Mouse (Mus musculus) kidney, adult 2 months (tissue): ENCODE results near the gene Tmc7. TPM values are rescaled to one million over a fixed set of nuclear protein-coding genes. Genes with fewer than 3 reads are reported as not detected.
A peak's percentile ranks its signal among the peaks of the same experiment; 100 is the strongest.

ENCODE experiments used
- DNase-seq: peaks from one replicate; pipeline ENCODE4 v3.0.0; 2021
- H3K27ac ChIP-seq: fragments of 200-500 bp; 2 replicates; pipeline ENCODE4 v1.5.1; 2012; ENCODE audit warnings: low read depth, low read length, control low read depth, inconsistent platforms; ENCODE audit not compliant: insufficient read depth
- H3K27me3 ChIP-seq: fragments of 200-500 bp; replicated peaks from 2 replicates; pipeline ENCODE4 v1.6.1; 2012; ENCODE audit warnings: mild to moderate bottlenecking, moderate library complexity, low read length, inconsistent platforms; ENCODE audit not compliant: control insufficient read depth, insufficient read depth
- H3K36me3 ChIP-seq: fragments of 200-500 bp; 2 replicates; pipeline ENCODE4 v1.6.1; 2012; ENCODE audit warnings: mild to moderate bottlenecking, moderate library complexity, low read length, inconsistent platforms; ENCODE audit not compliant: control insufficient read depth, insufficient read depth
- H3K4me1 ChIP-seq: fragments of 200-500 bp; 2 replicates; pipeline ENCODE4 v1.6.1; 2011; ENCODE audit warnings: low read length; ENCODE audit not compliant: control insufficient read depth, insufficient read depth
- H3K4me3 ChIP-seq: fragments of 200-500 bp; 2 replicates; pipeline ENCODE4 v1.5.1; 2011; ENCODE audit warnings: mild to moderate bottlenecking, low read depth, low read length, control low read depth; ENCODE audit not compliant: insufficient read depth
- CTCF ChIP-seq: fragments of 200-500 bp; conservative IDR thresholded peaks from 2 replicates; pipeline ENCODE4 v1.5.1; 2011; ENCODE audit warnings: low read depth, mild to moderate bottlenecking, control low read depth, low read length, moderate library complexity, mixed read lengths; ENCODE audit not compliant: insufficient read depth, insufficient read length
- POLR2A ChIP-seq: fragments of 200-500 bp; IDR thresholded peaks from one replicate; pipeline ENCODE4 v1.6.1; 2011; ENCODE audit warnings: low read depth, low read length, control low read depth
- WGBS: fragments of 180-500 bp; shearing (Covaris S2); methylation state at CpG from one replicate; pipeline ENCODE4 v1.1.7; 2018; 5-methylcytosine and 5-hydroxymethylcytosine counted together
- polyA plus RNA-seq: library from polyadenylated mRNA; depleted of rRNA; stranded (reverse); fragments of >200 nt; gene quantifications from 2 replicates; pipeline ENCODE4 v1.2.3, GENCODE M21; 2012

Tmc7 gene
- polyA plus RNA-seq, 1 experiment, result 0.83 TPM

DNA sequence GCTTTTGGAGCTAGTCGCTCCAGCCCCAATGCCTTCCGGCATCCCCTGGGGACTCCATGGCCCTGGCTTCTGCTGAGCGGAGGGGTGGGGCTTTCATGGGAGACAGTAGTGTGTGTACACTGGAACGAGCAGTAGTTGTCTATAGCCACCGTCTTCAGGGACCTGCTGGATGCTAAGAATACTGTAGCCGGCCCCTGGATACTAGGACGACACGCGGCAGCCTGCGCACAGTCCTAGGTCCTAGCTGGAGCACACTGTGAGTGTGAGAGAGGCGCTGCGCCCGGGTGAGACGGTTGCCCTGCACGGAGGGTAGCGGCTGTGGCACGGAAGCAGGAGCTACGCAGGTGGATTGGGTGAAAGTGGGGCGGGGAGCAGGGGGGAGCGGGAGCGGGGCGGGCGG, 12.7 kb upstream of the Tmc7 start, which contains the start of gene Tmc5:
Gene Tmc5, plus strand, starts transcription at position 97 of the 400 bp plus-strand sequence.
- TF ChIP-seq POLR2A, result no peak
- no peak for TF ChIP-seq CTCF
- Histone ChIP-seq H3K4me1 (no peaks in the 10 kb centered on the region; the same call in 1 of the 2 replicates), H3K4me3 (no peak within 1 kb of the TSS), H3K36me3 (no peaks in the 10 kb centered on the region), H3K27ac (no peak within 1 kb of the TSS), H3K27me3 (no peaks in the 10 kb centered on the region)
- no peak for DNase-seq
- WGBS, result 10% methylated on average over 23 of the region's 23 CpGs

DNA sequence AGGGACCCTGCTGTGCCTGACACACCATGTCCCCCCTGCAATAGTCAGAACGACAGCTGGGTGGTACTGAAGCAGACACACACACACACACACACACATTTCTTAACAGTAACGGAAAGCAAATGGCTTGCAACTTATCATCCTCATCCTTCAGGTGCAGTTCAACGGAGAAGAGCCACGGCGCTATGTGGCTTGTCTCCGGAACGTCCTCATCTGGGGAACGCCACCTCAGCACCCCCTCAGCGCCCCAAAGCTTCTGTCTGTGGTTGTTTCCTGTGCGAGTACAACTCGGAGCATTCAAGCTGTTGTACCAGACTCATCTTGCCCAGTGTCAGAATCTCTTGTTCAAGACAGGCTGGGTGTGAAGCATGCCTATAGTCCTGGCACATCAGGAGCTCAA, 11.7 kb upstream of the Tmc7 start:
- H3K36me3 ChIP-seq, result no peaks in the 10 kb centered on the region
- no peak for TF ChIP-seq CTCF
- TF ChIP-seq POLR2A, result no peak
- no peak overlapping the region for H3K4me3 ChIP-seq
- no peak overlapping the region for H3K27ac ChIP-seq
- no peak for DNase-seq
- no peaks in the 10 kb centered on the region; the same call in 1 of the 2 replicates for H3K4me1 ChIP-seq
- H3K27me3 ChIP-seq, result no peaks in the 10 kb centered on the region
- WGBS, result 85% methylated on average over 11 of the region's 11 CpGs

DNA sequence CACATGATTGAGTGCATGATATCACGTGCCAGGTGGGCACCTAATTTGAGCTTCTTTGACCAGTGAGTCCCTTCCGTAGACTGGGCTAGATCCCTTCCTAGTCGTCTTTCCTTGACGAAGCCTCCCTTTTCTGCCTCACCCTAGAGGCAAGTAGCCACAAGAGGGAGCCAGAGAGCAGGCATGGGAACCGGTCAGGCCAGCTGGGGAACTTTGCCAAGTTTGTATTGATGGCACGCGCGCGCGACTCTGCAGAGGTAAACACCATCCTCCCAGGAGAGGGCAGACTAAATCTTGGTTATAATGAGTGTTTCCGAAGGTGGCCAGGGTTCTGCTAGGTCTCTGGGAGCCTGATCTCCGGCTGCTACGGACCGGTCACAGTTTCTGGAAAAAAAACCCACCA, 10.7 kb upstream of the Tmc7 start:
- Histone ChIP-seq H3K27ac (no peak overlapping the region), H3K4me3 (no peak overlapping the region)
- WGBS, result 2% methylated on average over 14 of the region's 14 CpGs

DNA sequence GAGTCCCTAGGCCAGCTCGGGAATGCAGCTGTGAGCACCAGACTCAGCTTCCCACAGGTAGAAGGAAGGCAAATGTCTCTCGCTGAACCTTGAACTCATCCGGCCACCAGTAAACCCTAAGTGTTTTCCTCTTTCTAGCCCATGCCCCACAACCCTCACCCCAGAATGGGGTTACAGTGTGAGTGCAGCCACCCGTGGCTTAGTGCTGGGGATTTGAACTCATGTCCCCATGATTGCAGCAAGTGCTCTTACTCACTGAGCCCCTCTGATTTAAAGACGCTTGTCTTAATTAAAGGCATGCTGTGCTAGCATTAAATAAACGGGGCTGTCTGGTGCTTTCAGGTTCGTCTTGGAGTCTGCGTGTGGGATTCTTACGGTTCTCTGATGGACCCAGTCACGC, 10.1 kb upstream of the Tmc7 start:
- Histone ChIP-seq H3K4me3 (no peak overlapping the region), H3K27ac (no peak overlapping the region), H3K36me3 (no peaks in the 10 kb centered on the region), H3K27me3 (no peaks in the 10 kb centered on the region), H3K4me1 (no peaks in the 10 kb centered on the region)
- TF ChIP-seq CTCF (no peak), POLR2A (no peak)
- no peak for DNase-seq
- WGBS, result 49% methylated on average over 10 of the region's 10 CpGs

More for the DNA sequence above, 10.7 kb upstream of the Tmc7 start:
- DNase-seq, result peak; percentile 95
- no peaks in the 10 kb centered on the region for H3K36me3 ChIP-seq
- H3K4me1 ChIP-seq, result no peaks in the 10 kb centered on the region; the same call in 1 of the 2 replicates
- H3K27me3 ChIP-seq, result no peaks in the 10 kb centered on the region
- TF ChIP-seq CTCF (peak; percentile 98; the same call in 1 of the 2 replicates), POLR2A (no peak)

DNA sequence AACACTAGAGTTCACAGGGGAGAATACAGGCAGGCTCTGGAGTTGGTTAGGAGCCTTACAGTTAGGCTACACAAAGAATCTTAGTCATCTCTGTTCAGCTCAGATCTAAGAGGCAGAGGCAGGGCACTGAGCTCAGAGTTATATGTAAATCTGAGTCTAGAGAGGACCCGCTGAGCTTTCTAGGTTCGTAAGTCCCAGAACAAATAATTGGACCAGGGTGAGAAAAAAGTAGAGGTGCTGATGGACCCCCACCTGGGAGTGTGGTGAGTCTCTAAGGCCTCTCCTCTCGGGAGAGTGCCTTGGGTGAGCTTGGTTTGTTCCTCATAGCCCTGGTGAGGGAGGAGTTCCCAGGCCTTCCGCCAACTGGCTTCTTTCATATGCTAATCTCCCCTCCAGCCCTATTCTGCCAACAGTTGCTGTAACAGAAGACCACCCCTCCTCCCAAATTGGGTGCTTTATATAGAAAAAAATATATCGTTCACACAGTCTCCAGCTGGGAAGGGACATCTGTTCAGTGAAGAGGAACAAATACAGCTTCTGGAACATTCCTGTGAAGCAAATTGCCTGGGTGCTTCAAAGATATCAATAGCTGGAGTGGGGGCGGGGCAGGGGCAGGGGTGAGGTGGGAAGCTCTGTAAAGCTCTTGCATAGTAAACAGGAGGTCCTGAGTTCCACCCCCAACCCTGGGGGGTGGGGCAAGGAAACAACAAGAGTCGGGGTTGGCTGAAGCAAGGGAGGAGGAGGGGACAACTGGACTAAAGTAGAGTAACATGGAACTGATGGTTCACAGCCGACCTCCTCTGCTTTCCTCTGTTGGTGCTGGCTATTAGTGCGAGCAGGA, 9.3 kb upstream of the Tmc7 start:
- no peak overlapping the region for H3K4me3 ChIP-seq
- WGBS, result 33% methylated on average over 9 of the region's 9 CpGs
- no peak overlapping the region for H3K27ac ChIP-seq
- DNase-seq, result no peak
- TF ChIP-seq CTCF (no peak), POLR2A (no peak)
- no peaks in the 10 kb centered on the region for H3K27me3 ChIP-seq
- H3K4me1 ChIP-seq, result no peaks in the 10 kb centered on the region
- no peaks in the 10 kb centered on the region for H3K36me3 ChIP-seq

DNA sequence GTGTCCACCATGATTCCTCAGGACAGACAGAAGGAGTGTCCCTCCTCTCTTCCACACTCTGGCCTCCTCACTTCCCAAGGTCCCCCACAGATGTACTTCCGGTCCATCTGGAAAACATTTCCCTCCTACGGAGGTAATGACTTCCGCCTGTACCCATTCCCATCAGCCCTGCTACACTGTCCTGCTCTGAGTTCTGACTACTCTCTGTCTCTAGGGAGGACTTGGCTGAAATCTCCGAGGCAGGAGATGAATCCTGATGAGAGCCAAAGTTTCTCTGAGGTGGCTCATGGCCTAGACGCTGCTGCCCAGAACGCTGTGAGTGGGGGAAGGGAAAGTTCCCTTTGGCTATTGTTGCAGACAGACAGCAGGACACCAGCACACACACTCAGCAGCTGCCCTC, 7.6 kb upstream of the Tmc7 start:
- no peak for TF ChIP-seq CTCF
- no peak for TF ChIP-seq POLR2A
- WGBS, result 56% methylated on average over 6 of the region's 6 CpGs
- Histone ChIP-seq H3K27ac (no peak overlapping the region), H3K4me1 (no peaks in the 10 kb centered on the region), H3K27me3 (no peaks in the 10 kb centered on the region), H3K36me3 (no peaks in the 10 kb centered on the region), H3K4me3 (no peak overlapping the region)
- no peak for DNase-seq

DNA sequence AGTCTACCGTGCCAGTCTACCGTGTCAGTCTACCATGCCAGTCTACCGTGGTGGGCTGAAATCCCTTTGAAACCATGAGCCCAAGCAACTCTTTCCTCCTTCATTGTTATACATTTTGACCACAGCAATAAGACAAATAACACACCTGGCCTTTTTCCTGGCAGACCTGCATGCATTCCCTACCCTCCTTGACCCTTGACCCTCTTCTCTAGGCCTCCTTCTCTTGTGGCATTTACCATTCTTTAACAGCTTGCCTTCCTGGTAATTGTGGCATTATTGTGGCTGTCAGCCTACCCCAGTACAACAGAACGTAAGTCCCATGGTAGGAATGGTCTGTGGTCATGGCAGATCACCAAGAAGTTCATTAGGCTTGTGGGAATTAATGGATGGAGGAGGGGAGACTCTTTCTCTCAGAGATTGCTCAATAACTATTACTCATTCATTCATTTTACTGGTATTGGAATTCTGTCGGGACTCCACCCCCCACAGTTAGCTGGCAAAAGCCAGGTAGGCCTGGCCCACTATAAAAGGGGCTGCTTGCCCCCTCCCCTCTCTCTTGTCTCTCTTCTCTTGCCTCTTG, 6.3 kb upstream of the Tmc7 start:
- Histone ChIP-seq H3K4me1 (no peaks in the 10 kb centered on the region), H3K27me3 (no peaks in the 10 kb centered on the region), H3K4me3 (no peak overlapping the region), H3K36me3 (no peaks in the 10 kb centered on the region), H3K27ac (no peak overlapping the region)
- no peak for DNase-seq
- TF ChIP-seq POLR2A, result no peak
- TF ChIP-seq CTCF, result no peak
- WGBS, result 94% methylated on average over 5 of the region's 5 CpGs
